Mouse (Mus musculus): Measurements from ENCODE around the gene Emid1. TPM values are rescaled to one million over a fixed set of nuclear protein-coding genes. Genes with fewer than 3 reads are reported as not detected.

Gene Emid1
- total RNA-seq, 2 experiments from 2014 or later, result 2.1 to 2.2 TPM

Other genes with a start within 250 kb of the Emid1 start
- gene Nefh, start 204.2 kb downstream of the Emid1 start, total RNA-seq (2021), result not detected
- 10 to 100 TPM; 53.1 to 58.1 TPM for gene Ap1b1, start 165.4 kb downstream of the Emid1 start, total RNA-seq (2021)
- 1 to 10 TPM; 2.4 to 5.3 TPM for gene Rasl10a, start 94.1 kb downstream of the Emid1 start, total RNA-seq (2021)
- 10 to 100 TPM; 19.0 to 21.2 TPM for gene Gas2l1, start 86.9 kb downstream of the Emid1 start, total RNA-seq (2021)
- 10 to 100 TPM; 21.4 to 21.6 TPM for gene Rhbdd3, start 53.3 kb downstream of the Emid1 start, total RNA-seq (2021)
- 10 to 100 TPM; 95.7 to 96.0 TPM for gene Ewsr1, start 53.0 kb downstream of the Emid1 start, total RNA-seq (2021)
- gene Kremen1, start 109.3 kb upstream of the Emid1 start, total RNA-seq (2021), result 10 to 100 TPM; 72.5 to 78.8 TPM